Mouse (Mus musculus): ENCODE results near the gene Lpo.
"Not testable (repeated sequence)": the region's sequence is repeated elsewhere in the genome, so short reads cannot be mapped to it uniquely, and the experiment has no call there.

Gene Lpo

GRCm38 (mm10) chr11:87828239-87828900 is at the start of gene Lpo:
Gene Lpo (minus strand): TSS chr11:87828289.
- DNase-seq (ENCODE audit: low spot score): no peak

DNA sequence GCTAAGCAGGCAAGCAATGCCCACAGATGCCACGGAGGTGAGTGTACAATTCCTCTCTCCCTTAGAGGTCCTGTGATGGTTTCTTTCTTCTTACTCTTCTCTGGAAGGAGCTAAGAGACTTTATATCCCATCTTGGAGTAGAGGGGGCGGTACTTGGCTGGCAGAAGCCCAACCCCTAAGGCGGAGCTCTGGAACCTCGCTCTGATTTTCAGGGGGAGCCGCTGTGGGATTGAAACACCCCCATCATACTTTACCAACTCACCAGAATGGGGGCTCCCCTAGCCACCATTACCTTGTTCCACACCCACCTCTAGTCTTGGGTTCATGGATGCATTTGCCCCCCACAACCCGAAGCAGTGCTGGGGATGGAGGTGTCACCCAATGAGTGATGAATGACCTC is 47.3 kb upstream of the Lpo start, which contains the start of gene Epx:
TSS of gene Epx (minus strand) at position 101 of the 400 bp plus-strand sequence.
- no peak for DNase-seq (ENCODE audit: low spot score)

GRCm38 (mm10) chr11:87871766-87872165 is 43.7 kb upstream of the Lpo start:
- no peak for DNase-seq (ENCODE audit: low spot score)

DNA sequence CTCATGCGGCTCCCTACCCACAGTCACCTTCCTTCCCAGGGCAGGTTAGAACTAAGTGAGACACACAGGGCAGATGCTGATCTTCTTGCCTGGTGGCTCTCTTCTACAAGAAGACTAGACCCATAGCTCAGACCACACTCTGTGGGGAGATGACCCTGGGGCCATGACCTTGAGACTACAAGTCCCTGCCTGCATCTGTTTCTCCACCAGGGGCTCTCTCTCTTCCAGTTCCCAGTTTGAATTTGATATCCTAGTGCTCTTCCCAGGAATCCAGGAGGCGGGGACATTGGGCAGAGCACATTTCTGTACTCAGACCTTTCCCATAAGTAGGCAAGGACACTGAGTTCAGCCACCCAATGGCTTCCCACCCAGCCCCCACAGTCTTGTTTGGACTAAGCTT is 42.0 kb upstream of the Lpo start:
- DNase-seq (ENCODE audit: low spot score): no peak

- not testable (repeated sequence) for DNase-seq (ENCODE audit: low spot score)
Measured at GRCm38 (mm10) chr11:87866891-87867290, 38.8 kb upstream of the Lpo start.

GRCm38 (mm10) chr11:87862805-87863204 is 34.7 kb upstream of the Lpo start:
- DNase-seq (ENCODE audit: low spot score): no peak

- DNase-seq (ENCODE audit: low spot score): no peak
Measured at GRCm38 (mm10) chr11:87860426-87860825, 32.3 kb upstream of the Lpo start.

DNA sequence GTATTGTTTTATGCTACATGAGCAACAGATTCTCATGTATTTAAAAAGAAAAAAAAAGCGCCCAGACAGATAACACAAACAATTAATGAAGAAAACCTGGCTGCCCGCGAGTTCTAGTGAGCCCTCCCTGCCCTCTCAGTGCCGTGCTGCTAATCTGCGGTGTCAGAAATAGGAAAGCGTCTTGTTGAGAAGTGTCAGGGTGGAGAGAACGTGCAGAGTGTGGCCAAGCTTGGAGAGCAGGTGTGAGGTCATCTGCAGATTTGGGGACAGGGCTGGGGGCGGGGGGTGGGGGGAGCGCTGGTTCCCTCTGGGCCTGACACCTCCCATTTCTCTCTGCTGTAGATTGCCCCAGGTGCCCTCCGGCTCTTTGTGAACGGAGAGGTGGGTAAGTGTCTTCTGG is 31.2 kb upstream of the Lpo start:
- DNase-seq (ENCODE audit: low spot score): no peak

GRCm38 (mm10) chr11:87854550-87854949 is 26.5 kb upstream of the Lpo start:
- DNase-seq (ENCODE audit: low spot score): no peak

DNA sequence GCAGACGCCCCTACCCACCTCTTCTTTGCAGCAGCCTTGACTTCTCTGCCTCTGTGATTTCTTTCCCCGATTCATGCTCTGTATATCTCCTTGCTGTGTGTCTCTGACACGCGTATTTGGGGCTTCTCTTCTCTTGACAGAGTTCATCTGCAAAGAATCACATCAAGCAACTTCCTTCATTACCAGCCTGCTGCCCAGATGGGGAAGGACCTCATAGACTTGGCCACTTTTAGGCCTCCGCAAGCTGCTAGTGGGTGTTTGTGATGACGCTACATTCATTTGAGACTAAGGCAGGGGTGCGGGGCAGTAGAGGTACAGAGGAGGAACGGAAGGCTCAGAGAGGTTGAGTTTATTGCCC is 25.5 kb upstream of the Lpo start:
- DNase-seq (ENCODE audit: low spot score): no peak

GRCm38 (mm10) chr11:87852690-87853596 is 24.9 kb upstream of the Lpo start, which contains the start of gene Mks1:
Gene Mks1 (plus strand): TSS chr11:87853215.
- DNase-seq (ENCODE audit: low spot score): peak; percentile 88

GRCm38 (mm10) chr11:87847884-87848283 is 19.8 kb upstream of the Lpo start:
- no peak for DNase-seq (ENCODE audit: low spot score)

GRCm38 (mm10) chr11:87846968-87847600 is 19.0 kb upstream of the Lpo start:
- no peak for DNase-seq (ENCODE audit: low spot score)

GRCm38 (mm10) chr11:87841436-87841835 is 13.3 kb upstream of the Lpo start:
- DNase-seq (ENCODE audit: low spot score): no peak

GRCm38 (mm10) chr11:87840676-87841075 is 12.6 kb upstream of the Lpo start:
- no peak for DNase-seq (ENCODE audit: low spot score)

DNA sequence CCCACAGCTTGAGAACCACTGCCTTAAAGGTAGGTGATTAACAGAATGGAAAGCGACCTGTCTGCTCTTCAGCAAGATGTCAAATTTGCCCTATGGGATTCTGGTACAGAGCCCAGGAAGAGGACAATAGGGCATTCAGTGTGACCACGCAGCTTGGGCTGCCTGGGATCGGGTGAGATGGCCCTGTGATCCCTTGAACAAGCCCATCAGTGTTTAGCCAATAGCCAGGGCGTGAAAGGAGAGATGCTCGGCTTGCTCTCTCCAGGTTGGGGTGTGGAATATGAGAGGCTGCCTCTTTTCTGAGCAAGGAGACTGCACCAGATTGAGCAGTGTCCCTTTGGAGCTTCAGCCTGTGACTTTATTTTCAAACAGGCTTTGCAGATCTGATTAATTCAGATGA is 6.6 kb downstream of the Lpo start:
- no peak for DNase-seq (ENCODE audit: low spot score)

DNA sequence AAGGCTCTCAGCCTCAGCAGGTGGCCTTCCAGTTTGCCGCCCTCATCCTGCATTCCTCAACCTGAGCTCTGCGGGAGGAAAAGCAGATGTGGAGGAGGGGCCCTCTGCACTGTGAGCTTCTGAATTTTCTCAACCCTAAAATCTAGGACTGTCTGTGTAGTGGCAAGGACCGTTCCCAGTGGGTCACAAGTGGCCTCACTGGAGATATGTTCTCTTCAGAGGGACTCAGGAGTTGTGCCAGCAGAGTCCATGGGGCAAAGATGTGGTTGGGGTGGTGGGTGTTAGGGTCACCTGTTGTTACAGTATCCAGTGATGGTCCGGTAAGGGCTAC is 10.7 kb downstream of the Lpo start:
- no peak for DNase-seq (ENCODE audit: low spot score)

DNA sequence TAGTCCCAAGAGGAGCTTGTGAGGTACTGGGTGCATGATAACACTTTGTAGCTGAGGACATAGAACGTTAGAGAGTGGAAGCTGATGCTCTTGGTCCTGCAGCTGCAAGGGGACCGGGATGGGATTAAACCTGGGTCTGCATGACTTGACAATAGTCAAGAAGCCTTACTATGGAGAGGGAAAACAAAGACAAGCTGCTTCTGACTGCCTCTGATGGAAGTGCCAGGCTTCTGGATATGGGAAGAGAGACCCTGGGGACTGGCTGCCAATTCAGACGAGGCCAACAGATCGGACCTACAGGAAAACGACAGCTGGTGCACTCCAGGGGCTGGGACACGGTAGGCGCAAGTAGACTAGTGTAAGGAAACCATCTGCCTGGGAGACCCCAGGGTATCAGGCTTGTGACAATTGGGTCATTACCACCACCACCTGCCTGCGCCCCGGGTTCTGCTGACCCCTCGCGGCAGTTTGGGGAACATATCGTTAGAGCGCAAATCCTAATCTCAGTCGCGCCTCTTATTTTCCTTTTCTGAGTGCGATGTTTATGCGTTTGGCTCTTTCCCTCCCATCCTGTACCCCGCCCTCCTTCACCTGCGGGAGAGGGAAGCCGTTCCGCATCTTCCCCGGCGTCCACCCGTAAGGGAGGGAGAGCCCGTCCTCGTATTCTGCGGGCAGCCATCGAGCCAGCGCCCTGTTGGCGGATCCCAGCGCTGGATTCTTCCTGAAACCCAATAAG is 11.2 kb downstream of the Lpo start:
- DNase-seq (ENCODE audit: low spot score): peak; percentile 31

DNA sequence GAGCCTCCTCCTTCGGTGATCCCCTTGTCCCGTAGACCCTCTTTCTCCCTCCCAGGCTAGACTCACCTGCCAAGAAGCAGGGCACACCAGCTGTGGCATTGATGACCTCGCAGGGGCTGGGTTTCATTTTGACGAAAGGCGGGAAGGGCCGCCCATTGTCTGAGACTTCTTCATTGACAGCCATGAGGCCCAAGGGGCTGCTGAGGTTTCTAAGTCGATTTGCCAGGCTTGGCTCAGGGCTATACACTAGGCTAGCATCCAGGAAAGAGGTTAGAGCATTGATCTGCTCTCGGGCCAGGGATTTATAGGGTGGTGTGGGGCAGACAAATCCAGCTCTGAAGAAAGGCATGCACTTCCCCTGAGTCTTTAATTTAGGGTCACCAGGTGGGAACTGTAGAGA is 13.3 kb downstream of the Lpo start:
- DNase-seq (ENCODE audit: low spot score): no peak

DNA sequence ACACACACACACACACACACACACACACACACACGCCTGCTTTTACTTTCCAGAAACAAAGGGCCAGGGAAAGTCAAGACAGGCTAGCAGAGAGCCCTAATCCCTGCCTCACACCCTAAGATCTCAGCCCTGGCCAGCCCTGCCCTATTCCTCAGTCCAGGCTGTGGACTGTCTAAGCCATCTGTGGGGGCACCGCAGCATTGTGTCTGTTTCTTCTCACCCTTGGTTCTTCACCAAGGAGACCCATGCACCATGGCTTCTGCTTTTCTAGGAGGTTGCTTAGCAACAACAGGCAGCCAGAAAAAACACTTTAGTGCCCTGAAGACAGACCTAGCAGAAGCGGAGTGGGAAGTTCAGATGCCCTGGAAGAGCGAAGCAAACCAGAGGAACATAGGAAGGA is 16.7 kb downstream of the Lpo start:
- DNase-seq (ENCODE audit: low spot score): no peak

DNA sequence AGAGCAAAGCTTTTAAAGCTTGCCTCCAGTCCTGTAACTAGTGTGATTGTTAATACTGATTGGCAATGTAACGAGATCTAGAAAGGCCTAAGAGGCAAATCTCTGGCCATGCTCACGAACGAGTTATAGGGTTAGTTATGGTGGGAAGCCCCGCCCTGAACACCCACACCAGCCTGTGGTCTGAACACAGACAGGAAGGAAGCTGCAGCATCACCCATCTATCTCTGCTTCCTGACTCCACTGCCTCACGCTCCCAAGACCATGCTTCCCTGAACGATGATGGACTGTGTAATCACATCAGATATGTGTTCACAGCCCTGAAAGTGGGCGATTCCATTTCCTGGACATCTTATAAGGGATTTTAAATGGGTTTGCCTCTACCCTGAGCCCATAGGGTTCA is 19.9 kb downstream of the Lpo start:
- DNase-seq (ENCODE audit: low spot score): no peak

GRCm38 (mm10) chr11:87807433-87807832 is 20.7 kb downstream of the Lpo start:
- no peak for DNase-seq (ENCODE audit: low spot score)
